Mouse (Mus musculus): ENCODE measurements around the gene Phf2.

Gene Phf2

DNA sequence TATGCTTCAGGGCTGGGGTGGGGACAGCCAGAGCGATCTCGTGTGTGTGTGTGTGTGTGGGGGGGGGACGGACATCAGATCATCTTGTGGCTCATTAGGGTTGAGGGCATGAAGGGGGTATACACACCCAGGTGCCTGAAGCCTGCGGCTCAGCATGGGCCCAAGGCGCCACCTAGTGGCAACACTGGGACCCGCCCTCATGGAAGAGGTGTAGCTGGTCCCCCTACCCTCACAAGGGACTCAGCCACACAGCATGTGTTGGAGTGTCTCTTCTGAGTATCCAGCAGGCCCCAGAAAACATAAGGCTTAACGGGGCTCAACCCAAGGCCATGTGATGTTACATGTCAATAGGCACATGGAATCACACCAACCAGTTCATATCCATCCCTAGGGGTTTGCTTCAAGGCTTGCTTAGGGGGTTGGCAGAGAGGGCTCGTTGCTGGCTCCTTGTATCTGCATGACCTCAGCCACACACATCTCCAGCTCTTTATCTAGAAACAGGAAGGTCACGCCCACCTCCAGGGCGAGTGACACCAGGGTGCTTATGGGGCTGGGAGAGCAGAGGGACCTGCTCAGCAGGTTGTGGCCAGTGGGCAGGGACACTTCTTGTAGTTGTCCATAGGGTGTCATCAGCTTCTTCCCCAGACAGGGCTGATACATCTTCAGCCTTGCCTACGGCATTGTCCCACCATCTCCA, 69.9 kb downstream of the Phf2 start:
- peak; percentile 87 for DNase-seq

DNA sequence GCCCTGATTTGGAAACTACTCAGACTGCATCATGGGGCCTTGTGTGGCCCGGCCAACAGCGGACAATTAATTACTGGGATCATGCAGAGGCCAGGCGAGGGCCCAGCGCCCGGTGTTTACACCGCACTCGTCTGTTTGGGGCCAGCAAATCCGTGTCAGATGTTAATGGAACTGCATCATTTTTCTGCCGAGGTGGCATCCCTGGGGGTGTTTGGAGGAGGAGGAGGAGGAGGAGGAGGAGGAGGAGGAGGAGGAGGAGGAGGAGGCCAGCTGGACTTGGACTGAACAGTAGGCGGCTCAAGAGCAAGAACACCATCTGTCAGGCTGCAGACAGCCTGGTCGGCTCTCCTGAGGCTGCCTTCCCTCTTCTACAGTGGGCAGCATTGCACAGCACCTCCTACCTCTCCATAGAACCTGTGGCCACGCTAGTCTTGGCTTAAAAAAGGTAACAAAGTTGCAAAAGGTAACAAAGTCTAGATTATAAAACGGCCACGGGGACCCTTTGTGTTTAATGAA, 72.6 kb downstream of the Phf2 start:
- no peak for DNase-seq

DNA sequence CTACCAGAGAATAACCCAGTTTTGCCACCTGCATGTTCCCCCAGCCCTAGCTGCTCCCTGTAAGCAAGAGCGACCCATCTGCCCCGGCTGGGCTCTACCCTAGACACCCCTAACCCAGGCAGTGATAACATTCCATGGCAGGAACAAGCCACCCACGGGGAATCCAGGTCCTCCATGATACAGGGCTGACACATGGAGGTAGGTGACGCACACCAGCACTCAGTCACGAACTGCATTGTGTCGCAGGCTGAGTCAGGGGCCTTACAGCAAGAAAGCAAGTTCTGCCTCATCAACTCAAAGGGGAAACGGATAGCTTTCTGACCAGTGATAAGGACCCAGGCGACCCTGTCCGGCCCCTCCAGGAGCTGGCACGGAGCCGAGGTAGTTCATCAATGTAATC, 74.0 kb downstream of the Phf2 start:
- no peak for DNase-seq

DNA sequence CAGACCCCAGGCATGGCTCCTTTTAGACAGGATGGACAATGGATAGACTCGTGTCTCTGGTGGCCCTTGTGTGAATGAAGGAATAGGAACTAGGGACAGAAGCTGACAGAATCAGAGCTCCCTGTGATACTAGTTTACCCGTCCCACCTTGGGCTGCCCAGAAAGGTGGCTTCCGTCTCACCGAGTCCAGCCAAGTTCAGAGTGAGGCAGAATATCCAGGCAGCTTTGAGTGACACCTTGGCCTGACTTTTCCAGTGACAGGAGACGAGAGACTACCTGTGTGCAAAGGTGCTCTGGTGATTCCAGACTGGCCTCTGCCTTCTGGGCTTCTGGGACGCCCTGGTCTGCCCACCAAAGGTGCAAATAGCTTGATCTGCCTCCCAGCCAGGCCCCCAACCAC, 75.2 kb downstream of the Phf2 start:
- DNase-seq = no peak

DNA sequence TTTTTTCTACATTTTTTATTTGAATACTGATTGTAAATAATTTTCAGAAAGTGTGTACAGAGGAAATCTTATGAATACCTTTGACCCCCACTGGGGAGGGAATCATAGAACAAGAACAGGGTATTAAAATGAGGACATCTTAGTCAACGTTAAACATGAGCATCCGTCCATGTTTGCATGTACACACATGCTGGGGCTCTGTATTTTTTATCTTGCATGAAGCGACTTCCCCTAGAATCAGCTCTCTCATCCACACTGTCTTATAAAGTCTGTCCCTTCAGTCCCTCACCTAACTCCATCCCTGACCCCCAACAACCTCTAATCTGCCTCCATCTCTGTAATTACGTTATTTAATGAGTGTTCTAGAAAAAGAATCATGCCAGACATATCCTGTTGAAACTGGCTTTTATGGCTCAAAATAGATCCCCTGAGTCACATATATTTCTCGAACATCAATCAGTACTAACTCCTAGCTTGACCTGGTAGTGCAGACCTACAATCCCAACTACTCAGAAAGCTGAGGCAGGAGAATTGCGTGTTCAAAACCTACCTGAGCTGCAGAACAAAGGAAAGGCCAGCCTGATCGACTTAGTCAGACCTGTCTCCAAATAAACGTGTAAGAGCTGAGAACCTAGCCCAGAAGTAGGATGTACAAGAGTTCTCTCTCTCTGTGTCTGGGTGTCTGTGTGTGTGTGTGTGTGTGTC, 86.2 kb downstream of the Phf2 start:
- DNase-seq = no peak

DNA sequence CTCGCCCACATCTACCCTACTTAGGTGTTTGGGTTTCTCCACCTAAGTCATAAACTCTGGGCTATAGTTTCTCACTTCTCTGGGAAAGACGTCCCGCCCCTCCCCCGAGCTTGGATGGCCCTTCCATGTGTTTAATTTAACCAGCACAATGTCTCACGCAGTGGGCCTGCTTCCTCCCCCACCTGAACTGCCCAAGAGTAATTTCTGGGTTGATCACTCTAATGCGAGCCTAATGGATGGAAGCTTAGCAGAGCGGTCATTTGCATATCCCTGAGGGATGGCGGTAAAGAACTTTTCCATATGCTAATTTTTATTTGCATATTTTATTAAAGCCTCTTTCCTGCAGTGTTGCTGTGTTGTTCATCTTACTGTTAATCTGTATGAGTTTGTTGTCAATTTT, 86.8 kb downstream of the Phf2 start:
- DNase-seq = no peak

DNA sequence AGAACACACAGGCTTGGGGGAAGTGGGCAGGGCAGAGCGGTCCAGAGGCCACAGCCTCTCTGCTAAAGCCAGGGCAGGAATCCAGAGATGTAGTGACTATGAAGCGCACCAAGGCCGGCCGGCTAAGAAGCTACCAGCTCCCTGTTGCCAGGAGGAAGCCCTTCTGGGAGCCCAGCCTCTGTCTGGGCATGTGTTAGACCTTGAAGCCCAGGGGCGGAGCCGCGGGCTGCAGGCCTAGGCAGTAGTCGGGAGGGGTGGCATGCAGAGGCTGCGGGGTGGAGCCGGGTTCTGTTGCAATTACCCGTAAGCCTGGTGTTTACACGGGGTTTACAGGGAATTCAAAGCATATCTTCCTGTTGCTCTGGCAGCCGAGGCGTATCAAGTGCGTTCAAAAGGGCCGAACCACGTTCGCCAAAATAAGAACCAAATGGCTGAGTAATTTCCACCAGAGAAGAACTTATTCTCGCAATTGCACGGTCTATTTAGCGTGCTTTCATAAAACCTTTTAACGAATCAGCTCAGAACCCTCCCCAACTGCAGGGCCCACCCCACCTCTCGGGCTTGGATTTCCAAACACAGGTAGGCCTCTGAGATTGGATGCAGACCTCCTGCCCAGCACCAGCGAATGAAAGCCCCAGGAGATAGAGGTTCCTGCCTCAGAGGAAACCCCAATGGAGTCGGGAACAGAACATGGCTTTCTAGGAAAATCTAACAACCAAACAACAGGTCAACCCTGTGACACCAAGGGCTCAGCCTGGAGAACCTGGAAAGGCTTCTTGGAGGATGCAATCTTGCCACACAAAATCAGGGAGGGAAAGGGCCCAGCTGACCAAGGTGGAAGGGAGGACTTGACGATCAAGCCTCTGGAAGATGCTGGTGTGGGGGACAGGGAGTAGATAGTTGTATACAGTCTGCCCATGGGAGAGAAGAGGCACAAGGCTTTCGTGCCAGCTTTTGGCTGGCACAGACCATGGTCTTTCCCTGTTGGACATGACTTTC, 87.9 kb downstream of the Phf2 start:
- DNase-seq = no peak

DNA sequence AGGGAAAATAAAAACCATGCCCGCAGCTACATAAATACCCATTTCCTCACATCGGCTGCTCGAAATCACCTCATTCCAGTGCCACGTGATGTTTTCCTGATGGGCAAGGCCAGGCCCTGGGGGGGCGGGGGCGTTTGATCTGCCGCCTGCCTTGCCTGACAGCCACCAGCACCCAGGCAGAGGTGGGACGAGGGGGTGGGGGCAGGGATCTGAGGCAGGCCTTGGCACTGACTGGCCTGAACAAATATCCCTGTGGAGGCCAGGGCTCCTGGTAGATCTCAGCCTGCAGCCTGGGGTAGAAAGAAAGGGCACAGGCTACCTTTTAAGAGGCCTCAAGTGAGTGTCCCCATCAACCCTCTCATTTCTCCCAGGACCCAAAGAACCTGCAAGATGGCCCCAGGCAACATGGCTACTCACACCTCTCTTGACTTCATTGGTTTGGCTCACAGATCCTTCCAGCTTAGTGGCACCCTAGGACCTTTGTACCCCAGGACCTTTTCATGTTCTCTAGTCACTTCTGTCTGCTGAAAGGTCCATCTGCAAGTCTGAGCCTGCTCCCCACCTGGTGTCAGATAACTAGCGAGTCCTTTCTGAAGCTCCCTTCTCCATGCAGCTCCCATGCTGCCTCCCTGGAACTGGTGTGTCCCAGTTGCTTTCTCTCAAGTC, 90.4 kb downstream of the Phf2 start:
- DNase-seq = no peak

DNA sequence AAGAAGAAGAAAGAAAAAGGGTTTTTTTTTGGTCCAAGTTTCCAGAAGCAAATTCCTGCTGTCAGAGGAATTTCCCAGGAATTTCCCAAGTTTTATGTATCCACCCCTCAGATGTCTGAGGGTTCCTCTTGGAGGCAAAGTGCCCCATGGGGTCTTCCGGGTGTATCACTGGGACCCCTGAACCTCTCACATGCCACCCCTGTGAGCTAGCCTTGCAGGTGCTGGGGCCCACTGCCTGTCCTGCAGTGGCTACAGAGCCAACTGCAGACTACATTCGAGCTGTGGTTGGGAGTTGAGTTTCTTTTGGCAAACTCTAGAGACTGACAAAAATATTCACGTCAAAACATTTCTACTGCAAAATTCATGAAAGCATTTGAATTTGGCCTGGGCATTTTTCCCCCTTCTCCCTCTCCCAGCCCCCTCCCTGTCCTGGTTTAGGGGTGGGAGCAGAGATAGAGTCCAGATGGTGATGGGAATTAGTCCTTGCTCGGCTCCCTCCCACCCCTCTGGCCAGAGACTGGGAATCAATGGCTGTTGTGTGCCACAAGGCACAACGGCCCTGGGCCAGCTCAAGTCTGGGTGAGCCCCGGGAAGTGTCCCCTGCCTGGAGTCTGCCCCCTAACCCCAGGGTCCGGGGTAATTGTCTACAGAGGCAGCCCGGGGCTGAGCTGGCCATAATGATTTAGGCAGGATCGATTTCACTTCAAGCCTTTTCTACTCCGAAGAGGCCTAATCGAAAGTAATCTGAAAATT, 91.2 kb downstream of the Phf2 start:
- no peak for DNase-seq

DNA sequence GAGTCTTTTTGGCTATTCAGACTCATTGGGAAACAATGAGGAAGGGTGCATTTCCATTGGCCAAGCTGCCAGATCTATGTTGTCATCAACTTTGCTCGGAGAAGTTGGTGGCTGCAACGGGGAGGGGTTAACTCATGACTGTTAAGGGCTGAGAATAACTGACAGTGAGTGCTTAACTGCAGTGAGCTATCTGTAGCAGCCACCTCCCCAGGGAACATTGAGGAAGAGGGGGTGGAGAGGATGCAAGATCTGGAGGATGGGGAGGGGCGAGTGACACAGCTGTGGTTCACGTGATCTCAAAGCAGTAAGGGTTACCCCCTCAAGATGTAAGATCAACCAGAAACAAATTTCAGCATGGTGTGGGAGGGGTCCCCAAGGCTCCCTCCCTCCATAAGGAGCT, 92.8 kb downstream of the Phf2 start:
- DNase-seq = no peak

DNA sequence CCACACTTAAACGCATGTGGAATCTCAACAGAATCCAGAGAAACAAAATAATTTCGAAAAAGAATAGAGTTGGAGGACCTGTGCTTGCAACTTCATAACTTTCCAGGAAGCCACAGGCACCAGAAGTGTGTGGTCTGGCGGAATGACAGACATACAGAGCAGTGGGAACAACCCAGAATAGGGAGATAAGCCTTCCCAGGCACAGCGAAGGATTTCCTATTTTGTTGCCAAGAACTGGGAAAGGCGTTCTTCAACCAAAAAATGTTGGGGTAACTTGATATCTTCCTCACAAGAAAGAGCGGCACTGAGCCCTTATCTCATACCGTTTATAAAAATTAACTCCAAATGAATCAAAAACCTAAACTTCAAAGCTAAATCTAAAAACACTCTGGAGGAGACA, 96.4 kb downstream of the Phf2 start:
- no peak for DNase-seq

DNA sequence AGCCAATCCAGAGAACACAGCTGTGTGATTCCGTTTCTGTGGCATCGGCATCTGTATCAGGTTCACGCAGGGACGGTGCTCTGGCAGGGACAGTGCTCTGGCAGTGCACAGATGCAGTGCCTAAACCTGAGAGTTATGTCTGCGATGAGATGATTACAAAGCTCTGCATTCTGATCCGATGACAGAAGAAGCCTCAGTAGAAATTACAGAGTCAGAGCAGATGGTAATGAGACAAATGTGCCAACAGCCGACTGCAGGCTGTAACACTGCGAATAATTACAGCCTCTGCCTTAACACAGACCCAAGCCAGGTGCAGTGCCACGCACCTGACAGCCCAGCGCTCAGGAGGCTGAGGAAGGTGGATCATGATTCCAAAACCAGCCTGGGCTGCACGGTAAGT, 102.8 kb downstream of the Phf2 start:
- DNase-seq = no peak

DNA sequence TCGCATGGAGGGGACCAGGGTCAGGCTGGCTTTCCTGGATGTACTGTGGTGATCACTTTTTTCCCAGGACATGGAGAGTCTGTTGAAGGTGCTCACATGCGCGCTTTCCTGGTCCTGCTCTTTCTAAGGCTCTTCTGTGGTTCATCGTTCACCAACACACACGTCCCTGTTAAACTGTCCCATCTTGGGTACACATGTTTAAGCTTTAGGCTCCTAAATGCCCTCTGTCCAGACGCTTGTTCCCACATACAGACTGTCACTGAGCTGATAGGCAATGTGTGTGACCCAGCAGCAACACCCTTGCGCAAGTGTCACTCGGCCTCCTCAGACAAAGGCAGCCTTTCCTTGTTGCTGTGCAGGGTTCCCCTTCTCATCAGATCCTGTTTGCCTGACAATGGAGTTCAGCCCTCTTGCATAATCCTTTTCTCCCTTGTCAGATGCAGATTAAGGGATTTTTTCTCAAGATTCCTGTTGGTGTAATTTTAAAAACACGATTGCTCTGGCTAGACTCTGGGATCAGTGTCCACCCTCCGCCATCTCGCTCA, 107.1 kb downstream of the Phf2 start:
- DNase-seq = no peak

DNA sequence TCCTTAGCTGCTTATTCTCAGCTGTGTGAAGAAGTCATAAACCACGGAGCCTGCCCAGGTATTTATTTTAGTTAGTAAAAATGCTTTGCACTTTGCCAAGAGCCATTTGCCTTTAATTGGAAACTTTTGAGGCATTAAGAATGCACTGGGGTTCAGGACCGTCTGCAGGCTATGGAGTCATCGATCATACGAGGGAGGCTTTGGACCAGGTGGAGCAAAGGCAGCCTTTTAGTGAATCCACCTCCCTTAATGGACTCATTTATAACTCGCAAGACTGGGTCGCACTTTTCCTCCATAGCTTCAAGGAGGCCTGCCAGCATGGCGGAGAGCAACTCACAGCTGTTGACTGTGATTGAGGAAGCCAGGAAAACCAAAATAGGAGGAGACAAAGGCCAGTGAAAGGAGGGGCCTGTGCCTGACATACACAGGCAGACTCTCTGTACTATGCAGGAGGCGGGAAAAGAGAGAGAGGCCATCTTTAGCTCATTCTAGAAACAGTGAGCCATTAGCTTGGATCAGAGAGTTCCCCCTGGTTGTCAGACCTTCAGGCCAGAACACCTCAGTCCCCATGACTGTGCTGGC, 110.0 kb downstream of the Phf2 start:
- DNase-seq = no peak

DNA sequence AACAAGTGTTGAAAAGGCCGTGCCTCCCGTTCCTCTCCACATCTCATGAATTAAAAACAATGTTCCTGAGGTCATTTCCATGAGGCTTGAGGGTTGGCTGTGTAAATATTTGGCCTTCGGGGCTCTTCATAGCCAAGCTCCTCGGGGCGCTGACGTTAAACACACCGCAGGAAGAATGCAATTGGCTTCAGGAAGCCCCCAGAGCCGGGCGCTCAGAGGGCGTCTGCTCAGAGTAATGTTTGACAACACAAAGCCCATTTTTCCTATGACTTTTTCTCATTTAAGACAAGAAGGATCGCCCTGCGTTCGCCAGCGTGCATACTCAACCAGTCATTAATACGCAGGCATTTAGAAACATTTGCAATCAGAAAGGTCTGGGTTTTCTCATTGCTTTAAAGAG, 114.2 kb downstream of the Phf2 start:
- no peak for DNase-seq
